Mouse (Mus musculus): ENCODE data around the gene Tbc1d23.

DNA sequence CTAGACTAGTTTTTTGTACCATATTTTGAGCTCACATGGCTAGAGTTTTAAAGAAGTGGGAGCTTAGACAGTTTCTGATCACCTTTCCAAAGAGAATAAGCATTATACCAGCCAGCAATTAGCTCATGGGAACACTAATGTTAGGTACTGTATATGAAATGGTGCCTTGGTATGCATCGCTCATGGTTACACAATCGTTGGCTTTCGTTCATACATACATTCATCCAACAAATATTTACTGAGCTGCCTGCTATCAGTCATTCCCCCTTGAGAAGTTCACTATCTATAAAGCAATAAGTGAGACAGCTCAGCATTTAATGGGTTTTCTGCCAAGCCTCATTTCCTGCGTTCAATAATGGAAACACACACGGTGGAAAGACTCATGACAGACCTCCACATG, 4.9 kb downstream of the Tbc1d23 start:
- TF ChIP-seq TAL1 (IDR thresholded peaks at IDR 0.05; ENCODE audit: low read length) (no peak), GATA1 (IDR thresholded peaks at IDR 0.05; ENCODE audit: low read length) (no peak)

All from erythroblast, embryonic 14.5 days (primary cell).